Mouse (Mus musculus): ENCODE results near the gene Chd1. TPM values are rescaled to one million over a fixed set of nuclear protein-coding genes. Genes with fewer than 3 reads are reported as not detected.

Gene Chd1
- total RNA-seq, 2 experiments from 2014 or later: 24.2 to 25.3 TPM

GRCm38 (mm10) chr17:15812136-15812778 is 107.5 kb downstream of the Chd1 start:
- no peak for DNase-seq

DNA sequence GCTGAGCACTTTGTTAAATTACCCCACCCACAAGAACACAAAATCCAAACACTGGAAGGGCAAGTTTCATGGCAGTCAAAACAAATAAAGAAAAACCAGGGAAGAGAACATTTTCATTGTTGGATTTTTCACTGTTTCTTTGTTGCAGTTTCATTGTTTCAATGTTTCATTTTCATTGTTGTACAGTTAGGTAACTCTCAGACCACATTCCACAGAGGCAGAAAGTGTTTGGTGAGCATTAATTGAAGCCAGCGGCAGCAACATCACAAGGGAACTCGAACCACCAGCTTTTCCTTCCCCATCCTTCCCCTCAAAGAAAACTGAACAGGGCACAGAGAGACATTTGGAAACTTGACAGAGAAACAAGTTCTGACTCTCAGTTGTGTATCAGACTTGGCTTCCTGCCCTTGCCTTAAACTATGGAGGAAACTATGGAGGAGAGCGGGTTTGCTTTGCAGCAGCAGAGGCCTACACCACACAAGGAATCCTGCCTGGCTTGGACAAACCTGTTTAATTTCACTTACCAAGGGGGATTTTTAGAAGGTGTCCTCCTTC is 109.0 kb downstream of the Chd1 start:
- DNase-seq: no peak

DNA sequence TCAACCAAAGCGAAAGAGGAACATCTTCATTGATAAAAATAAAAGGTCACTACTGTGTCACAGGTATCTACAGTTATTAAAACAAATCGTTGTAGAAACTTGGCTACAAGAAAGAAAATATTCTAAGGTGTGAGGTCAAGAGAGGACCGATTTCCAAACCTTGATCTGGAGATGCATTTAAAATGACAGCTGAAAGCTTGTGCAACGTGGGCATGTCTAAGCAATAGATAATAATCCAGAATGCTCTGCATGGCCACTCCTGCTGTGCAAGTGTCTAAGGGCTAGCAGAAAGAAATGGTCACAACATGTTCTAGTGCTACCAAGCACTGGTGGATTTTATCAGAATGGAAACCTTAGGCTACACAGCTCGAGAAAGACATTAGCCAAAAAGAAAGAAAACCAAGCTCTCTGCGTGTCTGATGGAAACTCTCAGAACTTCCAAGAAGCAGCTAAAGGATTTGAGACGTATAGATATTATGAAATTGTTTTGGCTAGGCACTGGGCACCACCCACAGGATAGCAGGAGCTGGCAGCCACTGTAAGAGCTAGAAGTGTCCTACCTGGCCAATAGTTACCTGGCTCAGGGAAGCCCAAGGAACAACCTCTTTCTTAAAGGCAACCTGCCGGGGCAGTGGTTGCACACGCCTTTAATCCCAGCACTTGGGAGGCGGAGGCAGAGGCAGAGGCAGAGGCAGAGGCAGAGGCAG is 110.7 kb downstream of the Chd1 start:
- no peak for DNase-seq

GRCm38 (mm10) chr17:15816379-15817095 is 111.8 kb downstream of the Chd1 start:
- no peak for DNase-seq

DNA sequence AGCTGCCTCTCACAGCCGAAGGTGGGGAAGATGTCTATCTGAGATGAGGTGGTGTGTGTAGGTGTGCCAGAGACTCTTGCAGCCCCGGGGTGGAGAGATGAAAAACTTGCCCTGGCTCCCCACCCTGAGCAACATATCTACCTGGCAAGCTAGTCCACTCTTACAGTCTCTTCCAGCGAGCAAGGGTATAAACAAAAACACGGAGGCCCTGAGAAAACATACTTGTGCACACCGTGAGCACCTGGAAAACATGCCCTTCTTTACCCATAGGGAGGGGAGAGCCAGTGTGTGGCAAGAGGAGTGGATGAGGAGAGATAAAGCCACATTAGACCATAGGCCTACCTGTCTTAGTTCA is 112.3 kb downstream of the Chd1 start:
- DNase-seq: no peak

- no peak for DNase-seq
Measured at GRCm38 (mm10) chr17:15817634-15818033, 112.9 kb downstream of the Chd1 start.

DNA sequence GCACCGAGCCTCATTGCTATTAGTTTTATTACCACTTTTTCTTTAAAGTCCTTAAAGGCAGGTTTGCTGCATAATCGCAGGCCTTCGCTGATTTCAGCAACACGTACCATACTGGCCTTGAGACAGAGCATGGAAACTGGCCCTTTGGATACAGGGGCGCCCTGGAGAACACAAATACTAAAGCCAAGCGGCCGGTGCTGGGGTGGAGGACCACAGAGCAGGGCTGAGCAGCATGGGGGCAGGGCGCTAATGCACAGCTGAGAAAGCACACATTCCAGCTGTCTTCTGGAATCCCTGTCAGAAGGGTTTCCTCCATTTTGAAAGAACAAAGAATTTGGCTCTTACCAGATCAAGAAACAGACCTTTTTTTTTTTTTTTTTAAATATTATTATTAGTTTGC is 113.6 kb downstream of the Chd1 start:
- no peak for DNase-seq

- DNase-seq: no peak
Measured at GRCm38 (mm10) chr17:15820146-15820545, 115.4 kb downstream of the Chd1 start.

DNA sequence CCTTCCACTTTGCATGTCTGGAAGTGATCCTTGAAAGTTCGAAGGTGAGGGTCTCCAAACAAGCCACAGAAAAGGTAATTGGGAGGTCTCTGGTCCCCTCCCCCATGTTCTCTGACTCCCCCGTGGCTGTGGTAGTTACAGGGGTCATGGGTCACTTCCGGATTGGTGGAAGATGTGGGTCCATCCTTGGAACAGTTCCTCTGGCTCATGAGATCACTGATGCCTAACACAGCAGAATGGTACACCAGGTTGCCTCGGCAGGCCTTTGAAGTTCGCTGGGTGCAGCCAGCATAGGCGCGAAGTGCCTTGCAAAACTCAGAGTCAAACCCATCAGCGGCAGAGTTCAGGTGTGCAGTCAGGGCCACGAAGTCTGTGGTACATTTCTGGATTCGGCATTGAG is 116.0 kb downstream of the Chd1 start:
- no peak for DNase-seq

DNA sequence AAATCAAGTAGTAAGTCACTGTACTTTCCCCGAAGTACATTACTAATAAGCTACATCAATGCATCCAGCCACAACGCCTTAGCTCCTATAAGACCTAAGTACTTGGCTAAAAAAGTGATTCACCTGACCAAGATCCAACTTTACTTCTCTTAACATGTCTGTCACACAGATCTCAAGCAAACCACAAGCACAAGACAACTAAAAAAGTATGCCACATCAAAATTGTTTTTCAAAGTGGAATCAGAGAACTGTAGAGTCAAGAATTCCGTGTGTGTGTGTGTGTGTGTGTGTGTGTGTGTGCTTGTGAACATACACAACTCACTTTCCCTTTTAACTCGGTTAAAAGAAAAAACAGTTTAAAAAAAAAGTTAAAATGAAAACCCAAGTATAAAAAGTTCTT is 116.9 kb downstream of the Chd1 start:
- DNase-seq: no peak

Other genes starting within 250 kb of the Chd1 start
- gene Psmb1, start 205.2 kb upstream of the Chd1 start, total RNA-seq (2021): 100 to 1,000 TPM; 120 to 138 TPM
- 10 to 100 TPM; 30.3 to 36.0 TPM for gene Tbp, start 205.1 kb upstream of the Chd1 start, total RNA-seq (2021)
- gene Pdcd2, start 177.7 kb upstream of the Chd1 start, total RNA-seq (2021): 10 to 100 TPM; 16.7 to 18.9 TPM
- 1 to 10 TPM; 3.6 to 4.0 TPM for gene Prdm9, start 140.6 kb upstream of the Chd1 start, total RNA-seq (2021)
- 10 to 100 TPM; 76.0 to 82.0 TPM for gene Rgmb, start 126.1 kb downstream of the Chd1 start, total RNA-seq (2021)

All from layer of hippocampus, postnatal 36 days (tissue).